In genomic region chr6:129179831-129180230, GRCm38 (mm10) we compare ENCODE assay signal across 12 mouse cellular contexts. TPM values are rescaled to one million over a fixed set of nuclear protein-coding genes. Genes with fewer than 3 reads are reported as not detected.
DNase-seq lines count a peak whose midpoint lies in the region; ATAC-seq and TF ChIP-seq lines count a peak whose summit lies in the region.
"Not testable (repeated sequence)": the region's sequence is repeated elsewhere in the genome, so short reads cannot be mapped to it uniquely, and the experiment has no call there.
"Had no signal": no experiment of that assay in that cellular context is flagged by ENCODE, and none has a peak within 500 bp of the region (broad histone marks: within the 10 kb centered on the region; RNA-seq: fewer than 3 reads in every experiment).

No protein-coding gene starts in this region.

- H3K27ac ChIP-seq in bone marrow macrophage, adult 2 months (ENCODE audit: insufficient read depth, low read depth, low read length) = peak overlapping the region; percentile 37
- H3K27ac ChIP-seq in heart, postnatal 0 days (ENCODE audit: low read depth) = peak overlapping the region; percentile 67
- peak overlapping the region; percentile 55 for H3K27ac ChIP-seq in liver, postnatal 0 days (ENCODE audit: low read depth)
- peak overlapping the region; percentile 99 for H3K27ac ChIP-seq in macrophage
- H3K27ac ChIP-seq in small intestine, adult 2 months (ENCODE audit: insufficient read depth, low read depth, low read length) = peak overlapping the region; percentile 21

- H3K4me3 ChIP-seq in bone marrow macrophage, adult 2 months (ENCODE audit: insufficient read depth, low read length); heart, postnatal 0 days (ENCODE audit: low read depth, low read length); liver, postnatal 0 days (ENCODE audit: low read depth, low read length); macrophage (ENCODE audit: inconsistent target); small intestine, adult 2 months (ENCODE audit: low read depth, low read length): not testable (repeated sequence)

- not testable (repeated sequence) for TF ChIP-seq EP300 in heart, postnatal 0 days (IDR thresholded peaks at IDR 0.05; ENCODE audit: low read depth); liver, postnatal 0 days (IDR thresholded peaks at IDR 0.05; ENCODE audit: low read depth)

- peaks cover 44% of the 10 kb centered on the region for H3K79me2 ChIP-seq in macrophage (ENCODE audit: inconsistent target)

- not testable (repeated sequence) for H3K9me3 ChIP-seq in heart, postnatal 0 days (replicated peaks; ENCODE audit: control insufficient read depth, low read length); liver, postnatal 0 days (ENCODE audit: low read length)

- ATAC-seq in heart, postnatal 0 days (ENCODE audit: insufficient read depth, low read depth); liver, postnatal 0 days: not testable (repeated sequence)

- H3K9ac ChIP-seq in heart, postnatal 0 days (replicated peaks; ENCODE audit: low read depth, low read length); liver, postnatal 0 days (replicated peaks): not testable (repeated sequence)

- WGBS in heart, postnatal 0 days = 63% methylated on average over 1 of the region's 1 CpGs
- 70% methylated on average over 1 of the region's 1 CpGs for WGBS in liver, postnatal 0 days (ENCODE audit: insufficient replicate concordance)
- 80% methylated on average over 1 of the region's 1 CpGs for WGBS in macrophage (ENCODE audit: missing documents)
- 6% methylated on average over 1 of the region's 1 CpGs for WGBS in small intestine, adult 2 months

- not testable (repeated sequence) for H3K27me3 ChIP-seq in heart, postnatal 0 days (ENCODE audit: control insufficient read depth, insufficient read depth, low read length); liver, postnatal 0 days (ENCODE audit: insufficient read depth, low read length); small intestine, adult 2 months (ENCODE audit: control insufficient read depth, insufficient read depth, low read length)

- not testable (repeated sequence) for TF ChIP-seq POLR2A in bone marrow macrophage, adult 2 months (IDR thresholded peaks at IDR 0.05; ENCODE audit: borderline replicate concordance, low read depth, low read length); small intestine, adult 2 months (IDR thresholded peaks at IDR 0.05; ENCODE audit: low read depth, low read length)

- not testable (repeated sequence) for H3K4me1 ChIP-seq in bone marrow macrophage, adult 2 months (ENCODE audit: control insufficient read depth, insufficient read depth, low read length); heart, postnatal 0 days (ENCODE audit: control insufficient read depth, insufficient read depth); small intestine, adult 2 months (ENCODE audit: control insufficient read depth, insufficient read depth, insufficient read length, low read length)
- peaks cover 18% of the 10 kb centered on the region for H3K4me1 ChIP-seq in liver, postnatal 0 days (ENCODE audit: insufficient read depth)

- not testable (repeated sequence) for TF ChIP-seq CTCF in bone marrow macrophage, adult 2 months (IDR thresholded peaks at IDR 0.05; ENCODE audit: low read depth, low read length); heart, postnatal 0 days (IDR thresholded peaks at IDR 0.05; ENCODE audit: low read depth); liver, postnatal 0 days (IDR thresholded peaks at IDR 0.05; ENCODE audit: low read depth); small intestine, adult 2 months (IDR thresholded peaks at IDR 0.05; ENCODE audit: extremely low read depth, insufficient read length, insufficient replicate concordance, low read depth, low read length)

- not testable (repeated sequence) for H3K4me2 ChIP-seq in heart, postnatal 0 days (ENCODE audit: low read depth, low read length); liver, postnatal 0 days (ENCODE audit: low read depth, low read length)

- DNase-seq in heart, adult 11 months = peak; percentile 93
- not testable (repeated sequence) for DNase-seq in heart, postnatal 0 days (ENCODE audit: low spot score); liver, postnatal 0 days

- H3K36me3 ChIP-seq in heart, postnatal 0 days (replicated peaks; ENCODE audit: control insufficient read depth, insufficient read depth, low read length) = peaks cover 17% of the 10 kb centered on the region
- peaks cover 14% of the 10 kb centered on the region for H3K36me3 ChIP-seq in liver, postnatal 0 days (replicated peaks; ENCODE audit: insufficient read depth, low read length)
- H3K36me3 ChIP-seq in macrophage (ENCODE audit: inconsistent target) = not testable (repeated sequence)
- H3K36me3 ChIP-seq in small intestine, adult 2 months (ENCODE audit: control insufficient read depth, insufficient read depth, low read length) = peaks cover 27% of the 10 kb centered on the region

RNA-seq across cellular contexts. Expression of gene Clec2d, which starts 0.6 kb away (rescaled TPM):
- polyA plus RNA-seq in bone marrow macrophage, adult 2 months (2012; ENCODE audit: insufficient read depth, insufficient read length, missing spikeins) = 99.8 and 118 TPM in 2 replicates
- total RNA-seq in heart, postnatal 0 days (2014; rRNA removed; ENCODE audit: low replicate concordance) = 24.4 and 67.2 TPM in 2 replicates
- 0.47 and 0.49 TPM in 2 replicates for polyA plus RNA-seq in heart, postnatal 0 days (2015; fragmentation: Nextera tagmentation; extraction: Ambion mirVana)
- polyA plus RNA-seq in liver, postnatal 0 days (2015; fragmentation: Nextera tagmentation; extraction: Ambion mirVana) = 2.3 and 3.0 TPM in 2 replicates
- 1,000 to 10,000 TPM in 14 of 26 experiments, 100 to 1,000 TPM in 12; 684 to 1,927 (median 1,016) TPM for total RNA-seq in macrophage (2018; cell fraction: chromatin; rRNA removed)
- 100 to 1,000 TPM; 130 to 310 (median 205) TPM for total RNA-seq in macrophage (2018; cell fraction: cytosol; rRNA removed)
- 1,000 to 10,000 TPM in 24 of 26 experiments, 100 to 1,000 TPM in 2; 867 to 2,363 (median 1,262) TPM for total RNA-seq in macrophage (2018; cell fraction: nucleus; rRNA removed)
- 120 to 201 TPM (median 122 TPM) in 3 replicates for polyA plus RNA-seq in macrophage (2018)
- 15.4 and 20.9 TPM in 2 replicates for polyA plus RNA-seq in small intestine, adult 2 months (2012; rRNA removed)
- total RNA-seq: G1E had no signal
- polyA plus RNA-seq: embryonic facial prominence, embryonic 10.5 days; forebrain, embryonic 13.5 days; forebrain, postnatal 0 days; G1E; hindbrain, embryonic 13.5 days; hindbrain, postnatal 0 days had no signal

Comparison
In these comparisons a context has a peak if more than half of its experiments do, and no peak if none do; other contexts are left out.
1. H3K27ac ChIP-seq: peak in every context shown above with its lines; median percentile 99 in macrophage; 67 in heart, postnatal 0 days; 55 in liver, postnatal 0 days; 37 in bone marrow macrophage, adult 2 months; 21 in small intestine, adult 2 months.